Mouse (Mus musculus): ENCODE results near the gene Dmbt1. TPM values are rescaled to one million over a fixed set of nuclear protein-coding genes. Genes with fewer than 3 reads are reported as not detected.
"Not testable (repeated sequence)": the region's sequence is repeated elsewhere in the genome, so short reads cannot be mapped to it uniquely, and the experiment has no call there.

Gene Dmbt1
- 0.24 TPM in 1 of 2 replicates, not detected in the other for polyA plus RNA-seq (2012; rRNA removed)

GRCm38 (mm10) chr7:131031755-131032154 lies at the start of gene Dmbt1:
Gene Dmbt1 (plus strand): TSS chr7:131032053.
- no peak for DNase-seq (ENCODE audit: low read depth)

GRCm38 (mm10) chr7:130982371-130982770 lies 49.5 kb upstream of the Dmbt1 start:
- DNase-seq (ENCODE audit: low read depth), result no peak

- no peak for DNase-seq (ENCODE audit: low read depth)
Measured at GRCm38 (mm10) chr7:130982881-130983280, 49.0 kb upstream of the Dmbt1 start.

- DNase-seq (ENCODE audit: low read depth), result no peak
Measured at GRCm38 (mm10) chr7:130984294-130984693, 47.6 kb upstream of the Dmbt1 start.

GRCm38 (mm10) chr7:130985193-130985592 lies 46.7 kb upstream of the Dmbt1 start:
- DNase-seq (ENCODE audit: low read depth), result no peak

GRCm38 (mm10) chr7:130985716-130986115 lies 46.1 kb upstream of the Dmbt1 start:
- DNase-seq (ENCODE audit: low read depth), result no peak

- no peak for DNase-seq (ENCODE audit: low read depth)
Measured at GRCm38 (mm10) chr7:130988146-130988545, 43.7 kb upstream of the Dmbt1 start.

- DNase-seq (ENCODE audit: low read depth), result no peak
Measured at GRCm38 (mm10) chr7:130989371-130989770, 42.5 kb upstream of the Dmbt1 start.

GRCm38 (mm10) chr7:130991174-130991789 lies 40.6 kb upstream of the Dmbt1 start:
- DNase-seq (ENCODE audit: low read depth), result no peak

GRCm38 (mm10) chr7:130993907-130994306 lies 37.9 kb upstream of the Dmbt1 start:
- DNase-seq (ENCODE audit: low read depth), result no peak

GRCm38 (mm10) chr7:131001976-131002726 lies 29.7 kb upstream of the Dmbt1 start:
- DNase-seq (ENCODE audit: low read depth), result no peak

GRCm38 (mm10) chr7:131004071-131004470 lies 27.8 kb upstream of the Dmbt1 start:
- no peak for DNase-seq (ENCODE audit: low read depth)

- DNase-seq (ENCODE audit: low read depth), result peak; percentile 67
Measured at GRCm38 (mm10) chr7:131007221-131007620, 24.6 kb upstream of the Dmbt1 start.

- DNase-seq (ENCODE audit: low read depth), result no peak
Measured at GRCm38 (mm10) chr7:131009178-131009577, 22.7 kb upstream of the Dmbt1 start.

- peak; percentile 37 for DNase-seq (ENCODE audit: low read depth)
Measured at GRCm38 (mm10) chr7:131011901-131012300, 20.0 kb upstream of the Dmbt1 start.

- DNase-seq (ENCODE audit: low read depth), result peak; percentile 73
Measured at GRCm38 (mm10) chr7:131019181-131019580, 12.7 kb upstream of the Dmbt1 start.

GRCm38 (mm10) chr7:131024807-131025206 lies 7.0 kb upstream of the Dmbt1 start:
- DNase-seq (ENCODE audit: low read depth), result no peak

GRCm38 (mm10) chr7:131027557-131027956 lies 4.3 kb upstream of the Dmbt1 start:
- no peak for DNase-seq (ENCODE audit: low read depth)

GRCm38 (mm10) chr7:131036396-131036795 lies 4.5 kb downstream of the Dmbt1 start:
- DNase-seq (ENCODE audit: low read depth), result no peak

GRCm38 (mm10) chr7:131037083-131037482 lies 5.2 kb downstream of the Dmbt1 start:
- no peak for DNase-seq (ENCODE audit: low read depth)

- DNase-seq (ENCODE audit: low read depth), result not testable (repeated sequence)
Measured at GRCm38 (mm10) chr7:131040760-131041159, 8.9 kb downstream of the Dmbt1 start.

- no peak for DNase-seq (ENCODE audit: low read depth)
Measured at GRCm38 (mm10) chr7:131042657-131043056, 10.8 kb downstream of the Dmbt1 start.

GRCm38 (mm10) chr7:131045258-131045835 lies 13.5 kb downstream of the Dmbt1 start:
- not testable (repeated sequence) for DNase-seq (ENCODE audit: low read depth)

All from gonadal fat pad, adult 2 months (tissue).